Mouse (Mus musculus) limb, embryonic 14.5 days (tissue): Measurements from ENCODE around the gene Wnt1. TPM values are rescaled to one million over a fixed set of nuclear protein-coding genes. Genes with fewer than 3 reads are reported as not detected.
A peak's percentile ranks its signal among the peaks of the same experiment; 100 is the strongest.

ENCODE experiments used
- ATAC-seq: fragments of 200-750 bp; cut with Nextera tagmentation; 2 replicates; pipeline ENCODE4 v1.8.0; 2017; ENCODE audit warnings: low read depth, moderate number of reproducible peaks, moderate TSS enrichment; ENCODE audit not compliant: low FRiP score
- DNase-seq: peaks from one replicate; pipeline ENCODE4 v3.0.0-alpha.2; 2015; ENCODE audit warnings: low spot score
- H3K27ac ChIP-seq: fragments of 300-500 bp; sonication (generic); replicated peaks from 2 replicates; pipeline ENCODE4 v1.5.1; 2014; ENCODE audit warnings: low read depth, mild to moderate bottlenecking, low read length, moderate library complexity, mixed read lengths
- H3K27me3 ChIP-seq: fragments of 300-500 bp; sonication (generic); 2 replicates; pipeline ENCODE4 v1.6.1; 2014; ENCODE audit warnings: low read length, mixed read lengths; ENCODE audit not compliant: control insufficient read depth, insufficient read depth
- H3K36me3 ChIP-seq: fragments of 300-500 bp; sonication (generic); 2 replicates; pipeline ENCODE4 v1.6.1; 2014; ENCODE audit warnings: mild to moderate bottlenecking, low read length, moderate library complexity, mixed read lengths; ENCODE audit not compliant: control insufficient read depth, insufficient read depth
- H3K4me1 ChIP-seq: fragments of 300-500 bp; sonication (generic); 2 replicates; pipeline ENCODE4 v1.6.1; 2014; ENCODE audit warnings: antibody characterized with exemption, low read length, mixed read lengths; ENCODE audit not compliant: control insufficient read depth, insufficient read depth
- H3K4me2 ChIP-seq: fragments of 300-500 bp; sonication (generic); replicated peaks from 2 replicates; pipeline ENCODE4 v1.6.1; 2014; ENCODE audit warnings: low read depth, mild to moderate bottlenecking, low read length, moderate library complexity; ENCODE audit not compliant: severe bottlenecking
- H3K4me3 ChIP-seq: fragments of 300-500 bp; sonication (generic); replicated peaks from 2 replicates; pipeline ENCODE4 v1.5.1; 2014; ENCODE audit warnings: low read length
- H3K9ac ChIP-seq: fragments of 300-500 bp; sonication (generic); 2 replicates; pipeline ENCODE4 v1.6.1; 2014; ENCODE audit warnings: mild to moderate bottlenecking, low read depth, low read length, moderate library complexity; ENCODE audit not compliant: severe bottlenecking
- H3K9me3 ChIP-seq: fragments of 300-500 bp; sonication (generic); 2 replicates; pipeline ENCODE4 v1.6.1; 2016; ENCODE audit warnings: low read length; ENCODE audit not compliant: control insufficient read depth
- POLR2A ChIP-seq: fragments of 200-500 bp; IDR thresholded peaks from 2 replicates; pipeline ENCODE4 v1.8.0; 2012; ENCODE audit warnings: inconsistent platforms, mild to moderate bottlenecking, moderate library complexity, borderline replicate concordance; ENCODE audit not compliant: insufficient read depth, insufficient read length; ENCODE audit errors: extremely low read depth
- WGBS: fragments of 180-500 bp; shearing (Covaris S2); extraction: QIAGEN DNeasy Blood & Tissue Kit; methylation state at CpG from one replicate; pipeline ENCODE4 v1.1.7; 2014; 5-methylcytosine and 5-hydroxymethylcytosine counted together
- polyA plus RNA-seq, 2 experiments: library from polyadenylated mRNA; depleted of rRNA in 1 of 2; stranded (reverse) in 1 of 2; unstranded in 1 of 2; fragments of >200 nt; fragmentation: Nextera tagmentation in 1 of 2; extraction: Ambion mirVana in 1 of 2; gene quantifications; 2 replicates each; pipeline versions ENCODE4 v1.2.1 to v1.2.3; 2012 to 2014

Wnt1 gene
- polyA plus RNA-seq, 2 experiments, result not detected

GRCm38 (mm10) chr15:98778191-98778770 lies 11.4 kb upstream of the Wnt1 start:
- ATAC-seq (no peak), DNase-seq (no peak)
- Histone ChIP-seq H3K27ac (no peak overlapping the region), H3K4me3 (peak overlapping the region; percentile 30), H3K4me1 (peaks cover 10% of the 10 kb centered on the region), H3K36me3 (no peaks in the 10 kb centered on the region), H3K27me3 (peaks cover 93% of the 10 kb centered on the region), H3K9me3 (no peaks in the 10 kb centered on the region), H3K9ac (peak overlapping the region; percentile 43; the same call in 1 of the 2 replicates), H3K4me2 (peak overlapping the region; percentile 40)
- no peak for TF ChIP-seq POLR2A
- WGBS, result under 1% methylated on average over 24 of the region's 25 CpGs

GRCm38 (mm10) chr15:98778806-98779205 lies 10.9 kb upstream of the Wnt1 start:
- Histone ChIP-seq H3K9ac (no peak overlapping the region), H3K27me3 (peaks cover 88% of the 10 kb centered on the region), H3K36me3 (no peaks in the 10 kb centered on the region), H3K9me3 (no peaks in the 10 kb centered on the region), H3K4me2 (peak overlapping the region; percentile 40; the same call in 1 of the 2 replicates), H3K4me1 (peaks cover 10% of the 10 kb centered on the region), H3K4me3 (no peak overlapping the region), H3K27ac (no peak overlapping the region)
- ATAC-seq (no peak), DNase-seq (no peak)
- under 1% methylated on average over 8 of the region's 11 CpGs for WGBS
- no peak for TF ChIP-seq POLR2A

- H3K36me3 ChIP-seq, result no peaks in the 10 kb centered on the region
- H3K9ac ChIP-seq, result no peak overlapping the region
- WGBS, result 3% methylated on average over 8 of the region's 8 CpGs
- no peak overlapping the region for H3K4me2 ChIP-seq
- ATAC-seq, result no peak
- no peak for DNase-seq
- H3K27me3 ChIP-seq, result peaks cover 75% of the 10 kb centered on the region
- TF ChIP-seq POLR2A, result no peak
- H3K4me3 ChIP-seq, result no peak overlapping the region
- peaks cover 10% of the 10 kb centered on the region for H3K4me1 ChIP-seq
- no peaks in the 10 kb centered on the region for H3K9me3 ChIP-seq
- no peak overlapping the region for H3K27ac ChIP-seq
Measured at GRCm38 (mm10) chr15:98780075-98780474, 9.6 kb upstream of the Wnt1 start.

GRCm38 (mm10) chr15:98780573-98780972 lies 9.1 kb upstream of the Wnt1 start:
- peaks cover 70% of the 10 kb centered on the region for H3K27me3 ChIP-seq
- H3K9me3 ChIP-seq, result peaks cover 1% of the 10 kb centered on the region; the same call in 1 of the 2 replicates
- H3K36me3 ChIP-seq, result no peaks in the 10 kb centered on the region
- no peak for ATAC-seq
- no peak for TF ChIP-seq POLR2A
- H3K4me3 ChIP-seq, result no peak overlapping the region
- peaks cover 10% of the 10 kb centered on the region for H3K4me1 ChIP-seq
- WGBS, result 2% methylated on average over 13 of the region's 13 CpGs
- no peak overlapping the region for H3K9ac ChIP-seq
- DNase-seq, result no peak
- H3K4me2 ChIP-seq, result no peak overlapping the region
- H3K27ac ChIP-seq, result no peak overlapping the region

GRCm38 (mm10) chr15:98781166-98781565 lies 8.5 kb upstream of the Wnt1 start:
- Histone ChIP-seq H3K4me3 (no peak overlapping the region), H3K9me3 (peaks cover 6% of the 10 kb centered on the region; the same call in 1 of the 2 replicates), H3K9ac (no peak overlapping the region), H3K27ac (no peak overlapping the region), H3K4me2 (no peak overlapping the region), H3K27me3 (peaks cover 64% of the 10 kb centered on the region), H3K36me3 (no peaks in the 10 kb centered on the region), H3K4me1 (peaks cover 4% of the 10 kb centered on the region)
- ATAC-seq (no peak), DNase-seq (no peak)
- 29% methylated on average over 6 of the region's 6 CpGs for WGBS
- no peak for TF ChIP-seq POLR2A
